Mouse (Mus musculus) urinary bladder, postnatal 25 days (tissue): Measurements from ENCODE around the gene Gna12.

Experiments
- DNase-seq: peaks from one replicate; pipeline ENCODE4 v3.0.0; 2022; ENCODE audit warnings: low spot score

The Gna12 gene

GRCm38 (mm10) chr5:140827413-140827812, 2.8 kb downstream of the Gna12 start:
- DNase-seq, result no peak

DNA sequence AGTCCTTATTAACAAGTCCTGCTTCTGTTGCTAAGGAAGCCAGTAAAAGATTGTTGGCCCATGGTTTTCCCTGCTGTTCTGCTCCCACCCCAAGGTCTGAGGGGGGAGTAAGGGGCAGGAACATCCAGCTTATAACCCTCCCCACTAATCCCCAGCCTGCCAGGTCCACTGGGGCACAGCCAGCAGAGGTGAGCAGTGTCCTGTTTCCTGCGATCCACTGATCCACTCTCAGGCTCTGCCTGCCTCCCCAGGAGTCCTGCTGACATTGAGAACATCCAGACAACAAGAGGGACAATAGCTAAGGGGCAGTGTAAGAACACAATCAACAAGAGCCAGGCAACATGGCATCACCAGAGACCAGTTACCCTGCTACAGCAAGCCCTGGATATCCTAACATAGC, 3.4 kb downstream of the Gna12 start:
- no peak for DNase-seq

DNA sequence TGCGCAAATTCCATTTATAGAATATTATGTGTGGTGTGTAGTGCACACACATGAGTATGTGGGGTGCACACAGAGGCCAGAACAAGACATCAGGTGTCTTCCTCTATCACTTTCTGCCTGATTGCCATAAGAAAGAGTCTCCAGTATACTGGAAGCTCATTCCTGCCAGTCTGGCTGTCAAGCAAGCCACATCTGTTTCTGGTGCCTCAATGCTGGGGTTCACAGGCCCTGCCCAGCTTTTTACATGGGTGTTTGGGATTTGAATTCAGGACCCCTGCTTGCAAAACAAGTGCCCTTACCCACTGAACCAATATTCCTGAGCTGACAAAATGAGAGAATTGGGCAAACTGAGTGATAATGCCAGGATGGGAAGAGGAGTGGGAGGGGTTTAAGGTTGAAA, 4.1 kb downstream of the Gna12 start:
- DNase-seq, result no peak

DNA sequence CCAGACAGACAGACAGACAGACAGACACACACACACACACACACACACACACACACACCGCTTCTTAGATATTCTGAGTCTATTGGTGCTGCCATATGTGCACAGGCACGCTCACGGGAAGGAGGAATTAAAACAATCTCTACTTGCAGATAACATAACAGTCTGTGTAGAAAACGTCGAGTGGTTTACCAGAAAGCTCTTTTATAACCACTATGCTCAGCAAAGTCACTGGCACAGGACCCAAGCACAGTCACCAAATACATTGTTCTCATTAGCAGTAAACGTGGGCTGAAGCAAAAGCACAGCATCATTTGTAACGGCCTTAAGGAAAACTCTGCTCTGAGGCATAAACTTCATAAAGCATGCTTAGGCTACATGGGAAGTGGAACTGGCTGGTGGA, 6.1 kb downstream of the Gna12 start:
- no peak for DNase-seq

DNA sequence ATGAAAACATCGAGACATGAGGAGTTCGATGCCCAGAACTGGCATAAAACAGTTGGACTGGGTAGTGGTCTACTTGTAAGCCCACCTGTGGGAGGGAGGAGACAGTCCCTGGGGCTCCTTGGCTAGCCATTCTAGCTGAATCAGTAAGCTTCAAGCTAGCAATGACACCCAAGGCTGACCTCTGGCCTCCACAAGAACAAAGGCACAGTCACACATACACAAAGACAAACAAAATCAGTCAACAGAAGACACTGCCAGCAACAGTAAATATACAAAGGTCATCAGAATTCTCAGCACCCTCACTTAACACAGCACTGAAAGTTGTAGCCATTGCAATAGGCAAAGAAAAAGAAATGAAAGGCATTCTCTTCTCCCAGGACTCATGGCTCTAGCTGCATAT, 6.8 kb downstream of the Gna12 start:
- DNase-seq, result no peak

- DNase-seq, result no peak
Observed at GRCm38 (mm10) chr5:140821951-140822350, 8.3 kb downstream of the Gna12 start.

DNA sequence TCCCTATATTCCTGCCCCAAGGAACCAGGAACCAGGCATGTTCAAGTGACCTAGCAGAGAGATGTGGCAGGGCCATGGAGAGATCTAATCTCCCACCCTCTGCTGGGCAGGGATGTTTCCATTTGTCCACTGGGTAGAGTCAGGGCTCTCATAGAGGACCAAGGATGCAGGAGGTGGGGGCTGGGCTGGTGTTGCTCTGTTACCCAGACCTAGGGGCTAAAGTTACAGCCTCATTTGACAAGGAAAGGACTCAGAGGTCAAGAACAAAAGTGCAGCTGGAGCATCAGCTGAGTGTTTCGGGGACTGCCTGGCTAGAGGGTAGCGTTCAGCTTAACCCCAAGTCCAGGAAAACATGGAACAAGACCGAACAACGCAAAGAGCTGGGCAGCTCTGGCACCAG, 9.7 kb downstream of the Gna12 start:
- DNase-seq, result no peak

- no peak for DNase-seq
Observed at GRCm38 (mm10) chr5:140819594-140819993, 10.6 kb downstream of the Gna12 start.

DNA sequence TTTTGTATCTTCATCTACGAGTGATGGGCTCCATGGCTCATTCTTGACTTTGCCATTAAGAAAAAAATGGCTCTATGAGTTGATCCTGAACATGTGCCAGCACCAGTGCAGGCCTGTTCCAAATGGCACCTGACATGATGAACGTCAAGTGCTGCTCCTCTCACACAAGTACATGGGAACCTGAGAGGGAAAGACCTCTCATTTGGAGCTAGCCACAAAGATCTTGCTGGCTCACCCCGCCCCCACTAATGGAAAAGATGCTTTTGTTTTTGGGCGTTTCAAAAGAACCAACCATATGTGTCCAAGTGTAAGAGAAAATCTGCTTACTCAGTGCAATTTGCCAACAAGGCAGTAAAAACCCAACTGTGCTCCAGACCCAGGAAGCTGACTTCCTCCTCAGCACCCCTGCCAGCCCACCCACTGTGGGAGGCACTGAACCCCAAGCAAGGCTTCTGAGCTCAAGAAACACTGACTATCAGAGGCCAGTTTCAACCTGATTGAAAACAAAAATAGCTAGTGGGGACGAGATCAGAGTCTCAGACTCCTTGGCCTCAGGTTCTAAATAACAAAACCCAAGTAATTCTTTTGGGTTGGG, 11.7 kb downstream of the Gna12 start:
- no peak for DNase-seq

DNA sequence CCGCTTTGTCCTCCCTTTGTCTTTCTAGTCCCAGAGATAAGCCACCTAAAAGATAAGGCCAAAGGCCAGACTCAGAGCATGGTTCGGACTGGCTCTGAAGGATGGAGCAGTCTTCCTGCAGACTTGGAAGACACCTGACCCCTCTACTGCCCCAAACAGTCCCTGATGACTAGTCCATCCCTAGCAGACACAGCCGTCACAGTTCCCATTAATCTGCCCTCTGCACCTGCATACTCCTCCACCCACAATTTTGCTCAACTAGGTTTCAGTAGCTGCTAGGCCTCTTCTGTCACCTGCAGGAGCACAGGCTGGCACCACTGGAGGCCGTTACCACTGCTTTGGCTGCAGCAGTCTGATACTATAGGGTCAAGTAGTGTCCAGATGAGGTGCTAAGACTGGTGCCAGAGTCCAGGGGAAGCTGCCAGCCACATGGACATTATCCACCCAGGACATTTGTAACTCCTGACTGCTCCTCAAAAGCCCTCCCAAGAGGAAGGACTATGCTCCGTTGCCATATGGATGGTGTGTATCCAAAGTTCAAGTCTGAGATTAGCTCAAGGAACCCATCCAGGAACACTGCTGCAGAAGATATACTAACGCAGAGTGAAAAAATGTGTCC, 13.2 kb downstream of the Gna12 start:
- DNase-seq, result no peak

GRCm38 (mm10) chr5:140816008-140816407, 14.2 kb downstream of the Gna12 start:
- DNase-seq, result no peak

DNA sequence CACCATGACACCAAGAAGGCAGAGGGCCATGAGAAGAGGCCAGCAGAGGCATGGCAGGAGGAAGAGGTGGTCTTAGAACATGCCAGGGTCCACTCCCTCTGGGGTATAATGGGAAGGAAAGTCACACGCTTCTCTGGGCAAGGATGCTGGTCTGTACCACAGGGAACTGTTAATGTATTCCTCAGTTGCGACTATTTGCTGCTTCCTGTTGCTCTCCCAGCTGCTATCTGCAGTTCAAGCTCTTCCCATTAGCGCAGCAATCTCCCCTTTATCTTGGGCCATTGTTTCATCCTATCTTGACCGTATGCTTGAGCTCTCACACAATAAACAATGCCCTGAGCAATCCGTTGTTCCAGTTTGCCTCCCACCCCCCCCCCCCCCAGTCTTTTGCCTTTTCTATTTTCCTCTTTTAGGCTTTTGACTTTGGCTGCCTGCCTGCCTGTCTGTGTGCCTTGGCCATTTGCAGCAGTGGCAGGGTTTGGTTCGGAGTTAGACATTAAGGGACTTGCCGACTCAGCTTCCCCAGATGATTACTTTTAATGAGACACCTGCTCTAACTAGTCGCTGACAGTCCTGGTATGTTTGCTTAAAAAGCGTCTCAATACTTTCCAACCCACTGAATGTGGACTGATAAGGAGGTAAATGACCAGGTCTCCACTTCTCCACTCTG, 15.0 kb downstream of the Gna12 start:
- DNase-seq, result no peak

DNA sequence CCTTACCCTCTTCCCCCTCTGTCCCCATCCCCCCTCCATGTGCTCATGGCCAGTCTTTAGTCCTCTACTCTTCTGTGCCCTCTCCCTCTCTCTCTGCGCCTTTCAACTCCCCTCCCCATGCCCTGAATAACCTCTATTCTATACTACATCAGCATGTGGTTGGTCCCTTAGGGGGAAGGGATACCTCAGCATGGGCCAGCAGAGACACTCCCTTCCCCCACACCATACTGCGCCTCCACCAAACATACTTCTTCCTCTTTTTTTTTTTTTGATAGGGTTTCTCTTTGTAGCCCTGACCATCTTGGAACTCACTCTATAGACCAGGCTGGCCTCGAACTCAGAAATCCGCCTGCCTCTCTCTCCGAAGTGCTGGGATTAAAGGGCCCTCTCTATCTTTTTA, 15.8 kb downstream of the Gna12 start:
- no peak for DNase-seq

- no peak for DNase-seq
Observed at GRCm38 (mm10) chr5:140812699-140813098, 17.5 kb downstream of the Gna12 start.

GRCm38 (mm10) chr5:140812063-140812462, 18.2 kb downstream of the Gna12 start:
- no peak for DNase-seq

DNA sequence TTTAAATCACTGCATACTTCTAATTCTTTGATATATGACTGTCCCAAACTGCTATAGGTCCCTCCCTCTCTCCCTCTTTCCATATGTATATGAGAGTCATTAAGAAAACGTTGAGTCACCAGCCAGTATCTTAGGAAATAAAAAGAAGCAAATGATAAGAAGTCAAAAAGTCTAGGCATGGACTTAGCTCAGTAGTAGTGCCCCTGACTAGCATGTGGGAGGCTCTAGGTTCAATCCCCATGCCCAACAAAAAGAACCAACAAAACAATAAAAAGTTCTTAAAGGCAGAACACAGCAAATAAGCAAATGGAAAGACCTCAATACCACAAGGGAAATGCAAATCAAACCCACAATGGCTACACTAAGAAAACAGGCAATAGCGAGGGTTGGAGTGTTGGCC, 18.8 kb downstream of the Gna12 start:
- no peak for DNase-seq

DNA sequence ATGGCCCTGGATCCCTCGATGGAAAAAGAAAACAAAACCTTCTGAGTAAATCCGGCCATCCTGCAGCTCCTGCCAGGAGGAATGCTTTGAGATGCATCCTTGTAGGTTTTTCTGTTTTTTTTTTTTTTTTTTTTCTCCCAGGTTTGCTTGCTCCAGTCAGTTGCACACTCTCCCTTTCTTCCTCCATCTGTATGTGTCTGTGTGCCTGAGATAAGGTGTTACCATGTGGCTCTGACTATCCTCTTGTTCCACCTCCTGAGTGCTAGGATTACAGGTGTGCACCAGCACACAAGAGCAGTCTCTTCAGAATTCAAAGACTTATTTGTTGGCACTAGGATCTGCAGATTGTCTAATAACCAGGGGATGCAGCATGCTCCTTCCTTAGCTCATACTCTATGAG, 23.3 kb downstream of the Gna12 start:
- DNase-seq, result no peak

DNA sequence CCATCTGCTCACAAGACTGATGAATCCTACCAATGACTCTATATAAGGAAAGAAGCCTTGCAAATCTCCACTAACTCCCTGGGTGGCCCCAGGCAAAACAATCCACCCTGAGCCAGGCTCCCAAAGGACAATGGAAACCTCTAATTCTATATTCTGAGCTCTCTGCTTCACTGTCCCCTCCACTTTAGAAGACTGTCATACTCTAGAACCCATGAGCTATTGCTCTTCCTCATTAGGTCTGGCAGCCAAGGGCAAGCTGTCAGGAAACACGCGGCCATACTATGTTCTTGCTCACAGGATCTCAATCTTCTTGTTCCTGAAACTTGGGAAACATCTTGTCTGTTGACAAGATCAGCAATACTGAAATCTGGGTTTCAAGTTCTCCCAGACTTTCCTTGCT, 24.0 kb downstream of the Gna12 start:
- no peak for DNase-seq

- DNase-seq, result no peak
Observed at GRCm38 (mm10) chr5:140801782-140802181, 28.4 kb downstream of the Gna12 start.

DNA sequence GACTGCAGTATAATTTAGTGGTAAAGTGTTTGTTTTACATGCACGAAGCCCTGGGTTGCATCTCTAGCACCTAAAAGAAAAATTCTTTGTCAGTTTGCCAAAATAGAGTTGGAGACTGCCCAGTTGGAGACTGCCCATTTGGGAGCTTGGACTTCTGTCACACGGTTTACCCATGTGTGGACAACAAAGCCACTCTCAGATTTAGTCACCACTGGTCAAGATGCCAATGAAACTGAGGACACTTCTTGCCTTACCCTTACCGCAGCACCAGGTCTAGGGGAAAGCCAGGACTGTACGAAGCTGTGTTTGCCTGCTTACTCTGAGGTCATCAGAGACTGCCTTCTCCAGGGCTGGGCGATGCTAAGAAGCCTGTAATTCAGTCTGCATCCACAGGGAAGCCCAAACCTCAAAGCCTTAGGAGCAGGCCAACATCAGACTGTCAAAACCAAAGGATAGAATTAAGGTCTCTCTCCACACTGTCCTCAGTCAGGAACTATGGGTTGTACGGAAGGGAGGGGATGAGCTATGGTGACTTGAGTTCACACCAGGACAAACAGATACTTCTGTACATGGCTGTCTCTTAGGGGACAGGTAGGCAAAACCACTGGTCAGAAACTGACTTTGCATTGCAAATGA, 29.8 kb downstream of the Gna12 start:
- no peak for DNase-seq

- no peak for DNase-seq
Observed at GRCm38 (mm10) chr5:140799190-140799589, 31.0 kb downstream of the Gna12 start.

- DNase-seq, result no peak
Observed at GRCm38 (mm10) chr5:140798775-140799174, 31.5 kb downstream of the Gna12 start.

- DNase-seq, result no peak
Observed at GRCm38 (mm10) chr5:140798158-140798557, 32.1 kb downstream of the Gna12 start.
